Mouse (Mus musculus) neural tube, embryonic 13.5 days (tissue): Measurements from ENCODE around the gene Lhfpl3. TPM values are rescaled to one million over a fixed set of nuclear protein-coding genes. Genes with fewer than 3 reads are reported as not detected.

Experiments used
- ATAC-seq: fragments of 200-750 bp; cut with Nextera tagmentation; 2 replicates; pipeline ENCODE4 v1.8.0; 2017; ENCODE audit warnings: low read depth, mild to moderate bottlenecking, moderate TSS enrichment, moderate library complexity
- H3K27ac ChIP-seq: fragments of 300-500 bp; sonication (generic); replicated peaks from 2 replicates; pipeline ENCODE4 v1.5.1; 2015; ENCODE audit warnings: moderate library complexity, mild to moderate bottlenecking, inconsistent platforms
- H3K27me3 ChIP-seq: fragments of 300-500 bp; sonication (generic); 2 replicates; pipeline ENCODE4 v1.6.1; 2015; ENCODE audit warnings: mild to moderate bottlenecking, inconsistent platforms
- H3K36me3 ChIP-seq: fragments of 300-500 bp; sonication (generic); 2 replicates; pipeline ENCODE4 v1.6.1; 2015; ENCODE audit warnings: mild to moderate bottlenecking, inconsistent platforms
- H3K4me1 ChIP-seq: fragments of 300-500 bp; sonication (generic); replicated peaks from 2 replicates; pipeline ENCODE4 v1.6.1; 2015; ENCODE audit warnings: inconsistent platforms
- H3K4me2 ChIP-seq: fragments of 300-500 bp; sonication (generic); 2 replicates; pipeline ENCODE4 v1.6.1; 2015; ENCODE audit warnings: inconsistent platforms, mild to moderate bottlenecking, moderate library complexity
- H3K4me3 ChIP-seq: fragments of 300-500 bp; sonication (generic); 2 replicates; pipeline ENCODE4 v1.5.1; 2015; ENCODE audit warnings: mild to moderate bottlenecking, inconsistent platforms
- H3K9ac ChIP-seq: fragments of 300-500 bp; sonication (generic); 2 replicates; pipeline ENCODE4 v1.6.1; 2015; ENCODE audit warnings: moderate library complexity, mild to moderate bottlenecking, inconsistent platforms
- H3K9me3 ChIP-seq: fragments of 300-500 bp; sonication (generic); 2 replicates; pipeline ENCODE4 v1.6.1; 2016; ENCODE audit warnings: inconsistent platforms
- WGBS: fragments of 180-500 bp; shearing (Covaris S2); methylation state at CpG from one replicate; pipeline ENCODE4 v1.1.7; 2015; 5-methylcytosine and 5-hydroxymethylcytosine counted together
- polyA plus RNA-seq: library from polyadenylated mRNA; unstranded; fragments of >200 nt; fragmentation: Nextera tagmentation; extraction: Ambion mirVana; gene quantifications from 2 replicates; pipeline ENCODE4 v1.2.1, GENCODE M21; 2015

Gene Lhfpl3
- polyA plus RNA-seq, 1 experiment from 2014 or later: 9.4 TPM

GRCm38 (mm10) chr5:23189633-23190032 lies 443.8 kb downstream of the Lhfpl3 start:
- Histone ChIP-seq H3K4me1 (no peaks in the 10 kb centered on the region), H3K27ac (no peak overlapping the region), H3K4me2 (no peak overlapping the region), H3K4me3 (no peak overlapping the region), H3K36me3 (no peaks in the 10 kb centered on the region), H3K9ac (no peak overlapping the region), H3K9me3 (no peaks in the 10 kb centered on the region), H3K27me3 (no peaks in the 10 kb centered on the region)
- ATAC-seq: no peak
- 86% methylated on average over 6 of the region's 6 CpGs for WGBS

GRCm38 (mm10) chr5:23196879-23197278 lies 451.0 kb downstream of the Lhfpl3 start:
- Histone ChIP-seq H3K9me3 (no peaks in the 10 kb centered on the region), H3K36me3 (no peaks in the 10 kb centered on the region), H3K4me3 (no peak overlapping the region), H3K4me2 (no peak overlapping the region), H3K9ac (no peak overlapping the region), H3K4me1 (no peaks in the 10 kb centered on the region), H3K27ac (no peak overlapping the region), H3K27me3 (no peaks in the 10 kb centered on the region)
- WGBS: 57% methylated on average over 4 of the region's 4 CpGs
- ATAC-seq: no peak

GRCm38 (mm10) chr5:23213086-23213485 lies 467.2 kb downstream of the Lhfpl3 start:
- no peak for ATAC-seq
- Histone ChIP-seq H3K9ac (no peak overlapping the region), H3K4me1 (no peaks in the 10 kb centered on the region), H3K9me3 (no peaks in the 10 kb centered on the region), H3K4me3 (no peak overlapping the region), H3K36me3 (no peaks in the 10 kb centered on the region), H3K27me3 (no peaks in the 10 kb centered on the region), H3K27ac (no peak overlapping the region), H3K4me2 (no peak overlapping the region)
- WGBS: 68% methylated on average over 5 of the region's 5 CpGs

- no peaks in the 10 kb centered on the region for H3K9me3 ChIP-seq
- 90% methylated on average over 3 of the region's 3 CpGs for WGBS
- H3K27ac ChIP-seq: no peak overlapping the region
- H3K27me3 ChIP-seq: no peaks in the 10 kb centered on the region
- H3K36me3 ChIP-seq: no peaks in the 10 kb centered on the region
- no peak overlapping the region for H3K9ac ChIP-seq
- H3K4me1 ChIP-seq: no peaks in the 10 kb centered on the region
- no peak overlapping the region for H3K4me3 ChIP-seq
- no peak for ATAC-seq
- no peak overlapping the region for H3K4me2 ChIP-seq
Observed at GRCm38 (mm10) chr5:23214646-23215045, 468.8 kb downstream of the Lhfpl3 start.

GRCm38 (mm10) chr5:23219655-23220054 lies 473.8 kb downstream of the Lhfpl3 start:
- Histone ChIP-seq H3K36me3 (no peaks in the 10 kb centered on the region), H3K27ac (no peak overlapping the region), H3K4me3 (no peak overlapping the region), H3K9me3 (no peaks in the 10 kb centered on the region), H3K4me2 (no peak overlapping the region), H3K9ac (no peak overlapping the region), H3K4me1 (no peaks in the 10 kb centered on the region), H3K27me3 (no peaks in the 10 kb centered on the region)
- 87% methylated on average over 1 of the region's 1 CpGs for WGBS
- no peak for ATAC-seq

- H3K9me3 ChIP-seq: no peaks in the 10 kb centered on the region
- 24% methylated on average over 14 of the region's 14 CpGs for WGBS
- H3K27ac ChIP-seq: no peak overlapping the region
- H3K9ac ChIP-seq: peak overlapping the region; percentile 64
- H3K27me3 ChIP-seq: no peaks in the 10 kb centered on the region
- ATAC-seq: peak; percentile 91
- H3K36me3 ChIP-seq: no peaks in the 10 kb centered on the region
- peak overlapping the region; percentile 34 for H3K4me3 ChIP-seq
- H3K4me2 ChIP-seq: peak overlapping the region; percentile 60
- H3K4me1 ChIP-seq: no peaks in the 10 kb centered on the region; the same call in 1 of the 2 replicates
Observed at GRCm38 (mm10) chr5:23224759-23225536, 479.1 kb downstream of the Lhfpl3 start.

GRCm38 (mm10) chr5:23225621-23226020 lies 479.8 kb downstream of the Lhfpl3 start:
- Histone ChIP-seq H3K4me2 (peak overlapping the region; percentile 60; the same call in 1 of the 2 replicates), H3K27me3 (no peaks in the 10 kb centered on the region), H3K36me3 (no peaks in the 10 kb centered on the region), H3K9me3 (no peaks in the 10 kb centered on the region), H3K4me1 (no peaks in the 10 kb centered on the region; the same call in 1 of the 2 replicates), H3K9ac (peak overlapping the region; percentile 64; the same call in 1 of the 2 replicates), H3K27ac (no peak overlapping the region), H3K4me3 (no peak overlapping the region)
- ATAC-seq: no peak
- WGBS: 25% methylated on average over 8 of the region's 8 CpGs

- no peak overlapping the region for H3K4me3 ChIP-seq
- no peaks in the 10 kb centered on the region for H3K36me3 ChIP-seq
- 79% methylated on average over 3 of the region's 3 CpGs for WGBS
- no peak for ATAC-seq
- H3K27ac ChIP-seq: no peak overlapping the region
- H3K4me1 ChIP-seq: no peaks in the 10 kb centered on the region; the same call in 1 of the 2 replicates
- no peak overlapping the region for H3K9ac ChIP-seq
- H3K27me3 ChIP-seq: no peaks in the 10 kb centered on the region
- no peaks in the 10 kb centered on the region for H3K9me3 ChIP-seq
- no peak overlapping the region for H3K4me2 ChIP-seq
Observed at GRCm38 (mm10) chr5:23226753-23227152, 480.9 kb downstream of the Lhfpl3 start.

- Histone ChIP-seq H3K36me3 (no peaks in the 10 kb centered on the region), H3K9ac (no peak overlapping the region), H3K9me3 (no peaks in the 10 kb centered on the region), H3K27me3 (no peaks in the 10 kb centered on the region), H3K4me2 (no peak overlapping the region), H3K4me1 (no peaks in the 10 kb centered on the region), H3K4me3 (no peak overlapping the region), H3K27ac (no peak overlapping the region)
- 50% methylated on average over 4 of the region's 4 CpGs for WGBS
- ATAC-seq: no peak
Observed at GRCm38 (mm10) chr5:23246974-23247373, 501.1 kb downstream of the Lhfpl3 start.

- 90% methylated on average over 1 of the region's 1 CpGs for WGBS
- no peak overlapping the region for H3K4me2 ChIP-seq
- ATAC-seq: no peak
Observed at GRCm38 (mm10) chr5:23247784-23248183, 501.9 kb downstream of the Lhfpl3 start.

GRCm38 (mm10) chr5:23248303-23248702 lies 502.4 kb downstream of the Lhfpl3 start:
- no peak for ATAC-seq
- H3K9me3 ChIP-seq: no peaks in the 10 kb centered on the region
- H3K4me2 ChIP-seq: no peak overlapping the region
- no peaks in the 10 kb centered on the region for H3K36me3 ChIP-seq
- H3K4me1 ChIP-seq: no peaks in the 10 kb centered on the region
- no peaks in the 10 kb centered on the region for H3K27me3 ChIP-seq
- H3K4me3 ChIP-seq: no peak overlapping the region
- no peak overlapping the region for H3K9ac ChIP-seq
- no peak overlapping the region for H3K27ac ChIP-seq

More at GRCm38 (mm10) chr5:23247784-23248183, 501.9 kb downstream of the Lhfpl3 start:
- Histone ChIP-seq H3K27me3 (no peaks in the 10 kb centered on the region), H3K36me3 (no peaks in the 10 kb centered on the region), H3K27ac (no peak overlapping the region), H3K4me3 (no peak overlapping the region), H3K4me1 (no peaks in the 10 kb centered on the region), H3K9ac (no peak overlapping the region), H3K9me3 (no peaks in the 10 kb centered on the region)

- WGBS: 54% methylated on average over 9 of the region's 9 CpGs
- H3K27me3 ChIP-seq: no peaks in the 10 kb centered on the region
Observed at GRCm38 (mm10) chr5:23249896-23250875, 504.3 kb downstream of the Lhfpl3 start.

More at GRCm38 (mm10) chr5:23249896-23250875, 504.3 kb downstream of the Lhfpl3 start:
- no peaks in the 10 kb centered on the region for H3K4me1 ChIP-seq
- H3K27ac ChIP-seq: no peak overlapping the region
- H3K4me3 ChIP-seq: no peak overlapping the region
- H3K9ac ChIP-seq: no peak overlapping the region
- no peak for ATAC-seq
- no peaks in the 10 kb centered on the region for H3K36me3 ChIP-seq
- no peaks in the 10 kb centered on the region for H3K9me3 ChIP-seq
- no peak overlapping the region for H3K4me2 ChIP-seq
